Mouse (Mus musculus) MEL (cell line): ENCODE results near the gene Naaladl2. TPM values are rescaled to one million over a fixed set of nuclear protein-coding genes. Genes with fewer than 3 reads are reported as not detected.

Source experiments
- DNase-seq: peaks from one replicate; pipeline ENCODE4 v3.0.0; 2011; ENCODE audit warnings: low read depth, low spot score
- H3K27ac ChIP-seq: 2 replicates; pipeline ENCODE4 v1.5.1; 2012; ENCODE audit warnings: low read depth, mild to moderate bottlenecking, control low read depth, low read length, moderate library complexity; ENCODE audit not compliant: control insufficient read depth
- H3K27me3 ChIP-seq, 2 experiments: fragments of 150-350 bp in 1 of 2; sonication (generic) in 1 of 2; 2 replicates each; pipeline ENCODE4 v1.6.1; 2012; ENCODE audit warnings: low read length in 2 of 2, mild to moderate bottlenecking in 2 of 2, improper control_type of control experiment in 1 of 2, moderate library complexity in 1 of 2; ENCODE audit not compliant: insufficient read depth in 2 of 2, control insufficient read depth in 1 of 2
- H3K36me3 ChIP-seq, 2 experiments: 2 replicates each; pipeline ENCODE4 v1.6.1; 2012 to 2014; ENCODE audit warnings: low read length in 2 of 2, improper control_type of control experiment in 1 of 2, inconsistent platforms in 1 of 2, mild to moderate bottlenecking in 1 of 2; ENCODE audit not compliant: insufficient read depth in 2 of 2, control insufficient read depth in 1 of 2
- H3K4me1 ChIP-seq, 2 experiments: fragments of 150-350 bp in 1 of 2; sonication (generic) in 1 of 2; 2 replicates each; pipeline ENCODE4 v1.6.1; 2012; ENCODE audit warnings: low read length in 2 of 2, improper control_type of control experiment in 1 of 2, mild to moderate bottlenecking in 1 of 2; ENCODE audit not compliant: insufficient read depth in 2 of 2, control insufficient read depth in 1 of 2
- H3K4me3 ChIP-seq, 2 experiments: fragments of 150-350 bp in 1 of 2; sonication (generic) in 1 of 2; 2 replicates each; pipeline ENCODE4 v1.5.1; 2012; ENCODE audit warnings: low read depth in 2 of 2, low read length in 2 of 2, mild to moderate bottlenecking in 2 of 2, moderate library complexity in 2 of 2, control low read depth in 1 of 2, improper control_type of control experiment in 1 of 2; ENCODE audit not compliant: control insufficient read depth in 1 of 2, insufficient read depth in 1 of 2
- H3K79me2 ChIP-seq: 2 replicates; pipeline ENCODE4 v1.6.1; 2012; ENCODE audit warnings: mild to moderate bottlenecking, low read length, moderate library complexity; ENCODE audit not compliant: control insufficient read depth, poor library complexity, insufficient read depth
- H3K9ac ChIP-seq: 2 replicates; pipeline ENCODE4 v1.6.1; 2012; ENCODE audit warnings: low read depth, mild to moderate bottlenecking, control low read depth, low read length, moderate library complexity; ENCODE audit not compliant: control insufficient read depth, poor library complexity, severe bottlenecking
- H3K9me3 ChIP-seq: fragments of 150-350 bp; sonication (generic); replicated peaks from 2 replicates; pipeline ENCODE4 v1.6.1; 2012; ENCODE audit warnings: mild to moderate bottlenecking, low read length, improper control_type of control experiment, moderate library complexity; ENCODE audit not compliant: insufficient read depth
- CHD2 ChIP-seq: IDR thresholded peaks from 2 replicates; pipeline ENCODE4 v1.6.1; 2011; ENCODE audit warnings: low read length, improper control_type of control experiment
- CTCF ChIP-seq, 3 experiments: IDR thresholded peaks in 2 of 3; conservative IDR thresholded peaks in 1 of 3; 2 replicates each; pipeline ENCODE4 v1.5.1; 2011 to 2012; ENCODE audit warnings: low read length in 3 of 3, low read depth in 2 of 3, mild to moderate bottlenecking in 2 of 3, improper control_type of control experiment in 1 of 3, inconsistent platforms in 1 of 3, mixed read lengths in 1 of 3, moderate library complexity in 1 of 3; ENCODE audit not compliant: control insufficient read depth in 1 of 3, insufficient read depth in 1 of 3, poor library complexity in 1 of 3, severe bottlenecking in 1 of 3
- E2F4 ChIP-seq: IDR thresholded peaks from 2 replicates; pipeline ENCODE4 v1.6.1; 2011; ENCODE audit warnings: low read depth, low read length, improper control_type of control experiment, borderline replicate concordance
- EP300 ChIP-seq, 2 experiments: IDR thresholded peaks; 2 replicates each; pipeline ENCODE4 v1.6.1; 2011; ENCODE audit warnings: improper control_type of control experiment in 2 of 2, low read length in 2 of 2, low read depth in 1 of 2, mild to moderate bottlenecking in 1 of 2
- GATA1 ChIP-seq: IDR thresholded peaks from 2 replicates; pipeline ENCODE4 v1.6.1; 2011; ENCODE audit warnings: low read depth, low read length, improper control_type of control experiment
- HCFC1 ChIP-seq: IDR thresholded peaks from 2 replicates; pipeline ENCODE4 v1.6.1; 2012; ENCODE audit warnings: low read depth, mild to moderate bottlenecking, inconsistent platforms, low read length, improper control_type of control experiment, moderate library complexity
- JUND ChIP-seq: IDR thresholded peaks from 2 replicates; pipeline ENCODE4 v1.6.1; 2011; ENCODE audit warnings: low read depth, mild to moderate bottlenecking, improper control_type of control experiment, low read length
- MAX ChIP-seq: IDR thresholded peaks from 2 replicates; pipeline ENCODE4 v1.6.1; 2011; ENCODE audit warnings: low read length, improper control_type of control experiment
- MEF2A ChIP-seq: IDR thresholded peaks from 2 replicates; pipeline ENCODE4 v1.6.1; 2014; ENCODE audit warnings: low read depth, mild to moderate bottlenecking, inconsistent platforms, low read length, improper control_type of control experiment; ENCODE audit not compliant: poor library complexity, insufficient replicate concordance, severe bottlenecking; ENCODE audit errors: extremely low read depth
- MXI1 ChIP-seq: IDR thresholded peaks from 2 replicates; pipeline ENCODE4 v1.6.1; 2011; ENCODE audit warnings: mild to moderate bottlenecking, low read depth, low read length, improper control_type of control experiment
- MYB ChIP-seq: IDR thresholded peaks from 2 replicates; pipeline ENCODE4 v1.6.1; 2011; ENCODE audit warnings: mild to moderate bottlenecking, low read depth, low read length, improper control_type of control experiment
- NELFE ChIP-seq: IDR thresholded peaks from 2 replicates; pipeline ENCODE4 v1.6.1; 2011; ENCODE audit warnings: low read depth, low read length, improper control_type of control experiment
- POLR2A ChIP-seq, 2 experiments: IDR thresholded peaks; 2 replicates each; pipeline ENCODE4 v1.6.1; 2011 to 2012; ENCODE audit warnings: low read length in 2 of 2, mild to moderate bottlenecking in 2 of 2, control low read depth in 1 of 2, improper control_type of control experiment in 1 of 2, low read depth in 1 of 2, moderate library complexity in 1 of 2; ENCODE audit not compliant: control insufficient read depth in 1 of 2, insufficient read depth in 1 of 2, poor library complexity in 1 of 2
- POLR2AphosphoS5 ChIP-seq: IDR thresholded peaks from 2 replicates; pipeline ENCODE4 v1.6.1; 2012; ENCODE audit warnings: low read depth, borderline replicate concordance, mild to moderate bottlenecking, inconsistent platforms, low read length, moderate library complexity, mixed read lengths
- RAD21 ChIP-seq: IDR thresholded peaks from 2 replicates; pipeline ENCODE4 v1.6.1; 2011; ENCODE audit warnings: mild to moderate bottlenecking, low read depth, low read length, improper control_type of control experiment
- SMC3 ChIP-seq: IDR thresholded peaks from 2 replicates; pipeline ENCODE4 v1.6.1; 2011; ENCODE audit warnings: low read depth, low read length, improper control_type of control experiment
- TAL1 ChIP-seq: IDR thresholded peaks from 2 replicates; pipeline ENCODE4 v1.6.1; 2012; ENCODE audit warnings: mild to moderate bottlenecking, inconsistent platforms, low read length, moderate library complexity, mixed read lengths
- TBP ChIP-seq: IDR thresholded peaks from 2 replicates; pipeline ENCODE4 v1.8.0; 2011; ENCODE audit warnings: low read depth, low read length, improper control_type of control experiment
- USF2 ChIP-seq, 2 experiments: IDR thresholded peaks; 2 replicates each; pipeline ENCODE4 v1.6.1; 2011 to 2012; ENCODE audit warnings: improper control_type of control experiment in 2 of 2, low read length in 2 of 2, borderline replicate concordance in 1 of 2, inconsistent platforms in 1 of 2, low read depth in 1 of 2, mild to moderate bottlenecking in 1 of 2; ENCODE audit not compliant: insufficient read depth in 1 of 2
- ZC3H11A ChIP-seq: IDR thresholded peaks from 2 replicates; pipeline ENCODE4 v1.6.1; 2012; ENCODE audit warnings: low read depth, mild to moderate bottlenecking, inconsistent platforms, low read length, improper control_type of control experiment
- ZKSCAN1 ChIP-seq: IDR thresholded peaks from 2 replicates; pipeline ENCODE4 v1.6.1; 2012; ENCODE audit warnings: low read depth, mild to moderate bottlenecking, inconsistent platforms, low read length, improper control_type of control experiment, moderate library complexity
- ZNF384 ChIP-seq: IDR thresholded peaks from 2 replicates; pipeline ENCODE4 v1.6.1; 2012; ENCODE audit warnings: low read depth, mild to moderate bottlenecking, inconsistent platforms, low read length, improper control_type of control experiment
- polyA plus RNA-seq, 2 experiments: library from polyadenylated mRNA; stranded (reverse) in 1 of 2; unstranded in 1 of 2; fragments of >175 nt in 1 of 2; fragments of >200 nt in 1 of 2; gene quantifications; 2 replicates each; pipeline versions ENCODE4 v1.2.1 to v1.2.4; 2012; ENCODE audit warnings: low replicate concordance in 2 of 2, low read depth in 1 of 2; ENCODE audit not compliant: insufficient read length in 2 of 2, insufficient read depth in 1 of 2, missing spikeins in 1 of 2
- total RNA-seq: library from RNA; depleted of rRNA; stranded (reverse); fragments of 300-350 nt; gene quantifications from 2 replicates; pipeline ENCODE4 v1.2.3, GENCODE M21; 2012

Naaladl2 gene
- total and polyA plus RNA-seq, 3 experiments, result 0.17 TPM; not detected in 2

DNA sequence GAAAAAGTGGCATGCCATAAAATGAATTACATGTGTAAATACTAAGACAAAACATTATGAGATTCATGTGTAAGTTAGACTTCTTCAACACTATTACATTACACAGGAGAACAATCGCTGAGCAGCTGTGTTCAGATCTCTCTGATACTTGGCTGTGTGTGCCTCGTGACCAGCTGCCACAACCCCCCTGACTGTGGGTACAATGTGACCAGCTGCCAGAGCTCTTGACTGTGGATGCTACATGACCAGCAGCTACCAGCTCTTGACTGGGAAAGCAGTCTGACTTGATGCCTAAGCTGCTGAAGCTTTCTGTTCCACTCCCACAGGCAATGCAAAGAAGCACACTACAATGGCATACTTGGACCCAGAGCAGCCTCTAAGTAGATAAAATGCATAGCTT lies 789.1 kb downstream of the Naaladl2 start:
- no peaks in the 10 kb centered on the region for H3K4me1 ChIP-seq
- H3K79me2 ChIP-seq, result no peaks in the 10 kb centered on the region
- H3K9me3 ChIP-seq, result no peaks in the 10 kb centered on the region
- no peak overlapping the region for H3K27ac ChIP-seq
- H3K27me3 ChIP-seq, result no peaks in the 10 kb centered on the region
- TF ChIP-seq TAL1 (no peak), TBP (no peak), RAD21 (no peak)
- no peak for DNase-seq
- no peak overlapping the region for H3K9ac ChIP-seq
- H3K36me3 ChIP-seq, result no peaks in the 10 kb centered on the region
- no peak overlapping the region for H3K4me3 ChIP-seq

DNA sequence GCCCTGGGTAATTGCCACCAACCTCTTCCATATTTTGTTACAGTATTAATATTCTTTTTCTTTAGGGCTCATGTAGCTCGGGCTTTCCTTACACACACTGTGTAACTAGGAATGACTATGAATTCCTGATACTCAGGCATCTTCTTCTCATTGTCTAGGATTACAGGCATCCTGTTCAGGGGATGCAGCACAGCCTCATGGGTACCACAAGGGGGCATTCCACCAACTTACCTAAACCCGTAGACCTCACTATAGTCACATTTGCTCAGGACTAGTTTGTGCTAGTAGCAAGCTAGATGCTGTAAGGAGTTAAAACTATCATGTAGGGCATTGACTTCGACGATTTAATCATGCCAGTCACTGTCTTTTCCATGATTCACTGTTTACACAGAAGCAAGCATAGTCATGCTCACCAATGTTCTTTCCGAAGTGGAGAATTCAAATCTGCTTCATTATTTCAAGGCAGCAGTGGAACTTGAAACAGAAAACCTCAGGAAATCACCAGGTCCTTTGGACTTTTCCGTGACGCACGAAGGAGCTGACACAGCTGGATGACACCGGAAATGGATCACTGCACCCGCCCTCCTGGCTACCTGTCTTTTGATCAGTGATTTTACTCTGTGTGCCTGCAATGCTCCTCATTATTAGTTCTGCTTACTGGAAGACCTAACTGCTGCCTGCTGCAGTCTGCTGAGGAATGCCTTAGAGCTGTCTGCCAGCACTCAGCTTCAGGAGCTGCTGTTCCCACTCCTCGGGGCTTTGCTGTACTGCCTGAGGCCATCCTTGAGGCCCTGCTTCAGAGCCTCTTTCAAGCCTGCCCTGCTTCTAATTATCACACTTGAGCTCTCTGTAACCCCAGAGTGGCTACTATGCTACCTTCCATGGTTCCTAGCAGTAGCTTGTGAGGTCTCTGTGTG lies 822.3 kb downstream of the Naaladl2 start:
- H3K4me3 ChIP-seq, result no peak overlapping the region
- no peak overlapping the region for H3K27ac ChIP-seq
- peak; percentile 36 for DNase-seq
- peak; percentile 74 for TF ChIP-seq SMC3
- peak; percentile 43 for TF ChIP-seq RAD21
- TF ChIP-seq ZC3H11A, result peak; percentile 12; the same call in 1 of the 2 replicates
- TF ChIP-seq EP300 (IDR thresholded peaks at IDR 0.05; ENCODE audit: low read depth in 1 of 2, low read length in 2 of 2), result no peak
- TF ChIP-seq CHD2, result no peak
- TF ChIP-seq CTCF (IDR thresholded peaks at IDR 0.05 in 2 of 3, conservative IDR thresholded peaks at IDR 0.05 in 1 of 3; ENCODE audit: control insufficient read depth in 1 of 3, insufficient read depth in 1 of 3, low read depth in 2 of 3, low read length in 3 of 3, poor library complexity in 1 of 3, severe bottlenecking in 1 of 3), result peak; percentile 14 to 53 (median 49); a peak in 4 of 6 replicates
- no peaks in the 10 kb centered on the region for H3K79me2 ChIP-seq
- no peak overlapping the region for H3K9ac ChIP-seq
- no peaks in the 10 kb centered on the region for H3K27me3 ChIP-seq
- H3K9me3 ChIP-seq, result no peaks in the 10 kb centered on the region
- H3K4me1 ChIP-seq, result no peaks in the 10 kb centered on the region
- no peaks in the 10 kb centered on the region for H3K36me3 ChIP-seq

DNA sequence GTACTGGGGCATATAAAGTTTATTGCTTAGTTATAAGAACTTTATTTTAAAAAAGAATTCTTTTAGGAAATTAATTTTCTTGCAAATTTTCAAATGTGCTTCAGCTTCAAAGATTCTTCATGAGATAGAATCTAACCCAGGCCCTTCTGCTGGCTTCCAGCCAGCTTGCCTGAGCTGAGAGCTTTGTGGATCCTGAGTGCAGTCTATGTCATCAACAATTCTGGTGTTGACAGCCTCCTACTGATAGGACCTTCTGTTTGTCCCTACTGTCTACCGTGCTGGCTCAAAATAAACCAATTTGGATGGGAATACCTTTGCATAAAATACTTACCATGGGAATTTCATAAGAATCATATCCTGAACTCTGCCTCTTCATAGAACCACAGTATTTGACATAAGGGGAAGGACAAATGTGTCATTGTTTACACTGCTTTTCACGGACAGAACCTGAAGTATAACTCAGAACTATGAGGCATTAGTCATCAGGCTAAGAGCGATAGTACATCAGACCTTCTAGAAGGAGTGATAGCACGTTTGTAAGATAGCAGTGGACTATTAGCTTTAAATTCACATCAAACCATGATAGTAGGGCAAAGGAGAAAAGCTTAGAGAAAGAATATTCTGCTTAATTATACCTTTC lies 829.3 kb downstream of the Naaladl2 start:
- Histone ChIP-seq H3K9me3 (no peaks in the 10 kb centered on the region), H3K27me3 (no peaks in the 10 kb centered on the region), H3K4me1 (peaks cover 2 to 7% of the 10 kb centered on the region in 2 experiments; a peak in 2 of 4 replicates), H3K4me3 (peak overlapping the region in 1 of 2 experiments; percentile 19; a peak in 1 of 4 replicates), H3K9ac (no peak overlapping the region), H3K36me3 (peaks cover 0 to 9% of the 10 kb centered on the region in 2 experiments; a peak in 2 of 4 replicates), H3K79me2 (no peaks in the 10 kb centered on the region), H3K27ac (no peak overlapping the region)
- DNase-seq, result peak; percentile 69
- TF ChIP-seq HCFC1 (no peak), MEF2A (no peak), POLR2AphosphoS5 (no peak), CTCF (IDR thresholded peaks at IDR 0.05 in 2 of 3, conservative IDR thresholded peaks at IDR 0.05 in 1 of 3; ENCODE audit: control insufficient read depth in 1 of 3, insufficient read depth in 1 of 3, low read depth in 2 of 3, low read length in 3 of 3, poor library complexity in 1 of 3, severe bottlenecking in 1 of 3) (no peak), TBP (no peak), MXI1 (no peak), POLR2A (IDR thresholded peaks at IDR 0.05; ENCODE audit: control insufficient read depth in 1 of 2, insufficient read depth in 1 of 2, low read depth in 1 of 2, low read length in 2 of 2, poor library complexity in 1 of 2) (no peak), USF2 (IDR thresholded peaks at IDR 0.05; ENCODE audit: borderline replicate concordance in 1 of 2, insufficient read depth in 1 of 2, low read depth in 1 of 2, low read length in 2 of 2) (no peak), JUND (no peak), MYB (0 out of 2 replicates have a peak, but pooled peaks have one; percentile 12), ZNF384 (no peak), ZKSCAN1 (no peak), EP300 (IDR thresholded peaks at IDR 0.05; ENCODE audit: low read depth in 1 of 2, low read length in 2 of 2) (no peak), GATA1 (peak; percentile 37), MAX (no peak), ZC3H11A (no peak), NELFE (no peak), E2F4 (no peak)
